Mouse (Mus musculus) limb, embryonic 14.5 days (tissue): ENCODE measurements at regions not wholly inside any gene's neighbourhood (a gene's known extent, or its start where the extent isn't known, plus 50 kb on each side); places are given as distances from the start of the nearest gene placed in this dataset.

Experiments
- ATAC-seq: fragments of 200-750 bp; cut with Nextera tagmentation; 2 replicates; pipeline ENCODE4 v1.8.0; 2017; ENCODE audit warnings: low read depth, moderate number of reproducible peaks, moderate TSS enrichment; ENCODE audit not compliant: low FRiP score
- DNase-seq: peaks from one replicate; pipeline ENCODE4 v3.0.0-alpha.2; 2015; ENCODE audit warnings: low spot score
- H3K27ac ChIP-seq: fragments of 300-500 bp; sonication (generic); replicated peaks from 2 replicates; pipeline ENCODE4 v1.5.1; 2014; ENCODE audit warnings: low read depth, mild to moderate bottlenecking, low read length, moderate library complexity, mixed read lengths
- H3K27me3 ChIP-seq: fragments of 300-500 bp; sonication (generic); 2 replicates; pipeline ENCODE4 v1.6.1; 2014; ENCODE audit warnings: low read length, mixed read lengths; ENCODE audit not compliant: control insufficient read depth, insufficient read depth
- H3K36me3 ChIP-seq: fragments of 300-500 bp; sonication (generic); 2 replicates; pipeline ENCODE4 v1.6.1; 2014; ENCODE audit warnings: mild to moderate bottlenecking, low read length, moderate library complexity, mixed read lengths; ENCODE audit not compliant: control insufficient read depth, insufficient read depth
- H3K4me1 ChIP-seq: fragments of 300-500 bp; sonication (generic); 2 replicates; pipeline ENCODE4 v1.6.1; 2014; ENCODE audit warnings: antibody characterized with exemption, low read length, mixed read lengths; ENCODE audit not compliant: control insufficient read depth, insufficient read depth
- H3K4me2 ChIP-seq: fragments of 300-500 bp; sonication (generic); replicated peaks from 2 replicates; pipeline ENCODE4 v1.6.1; 2014; ENCODE audit warnings: low read depth, mild to moderate bottlenecking, low read length, moderate library complexity; ENCODE audit not compliant: severe bottlenecking
- H3K4me3 ChIP-seq: fragments of 300-500 bp; sonication (generic); replicated peaks from 2 replicates; pipeline ENCODE4 v1.5.1; 2014; ENCODE audit warnings: low read length
- H3K9ac ChIP-seq: fragments of 300-500 bp; sonication (generic); 2 replicates; pipeline ENCODE4 v1.6.1; 2014; ENCODE audit warnings: mild to moderate bottlenecking, low read depth, low read length, moderate library complexity; ENCODE audit not compliant: severe bottlenecking
- H3K9me3 ChIP-seq: fragments of 300-500 bp; sonication (generic); 2 replicates; pipeline ENCODE4 v1.6.1; 2016; ENCODE audit warnings: low read length; ENCODE audit not compliant: control insufficient read depth
- POLR2A ChIP-seq: fragments of 200-500 bp; IDR thresholded peaks from 2 replicates; pipeline ENCODE4 v1.8.0; 2012; ENCODE audit warnings: inconsistent platforms, mild to moderate bottlenecking, moderate library complexity, borderline replicate concordance; ENCODE audit not compliant: insufficient read depth, insufficient read length; ENCODE audit errors: extremely low read depth
- WGBS: fragments of 180-500 bp; shearing (Covaris S2); extraction: QIAGEN DNeasy Blood & Tissue Kit; methylation state at CpG from one replicate; pipeline ENCODE4 v1.1.7; 2014; 5-methylcytosine and 5-hydroxymethylcytosine counted together

- Histone ChIP-seq H3K9ac (no peak overlapping the region), H3K4me1 (no peaks in the 10 kb centered on the region), H3K27me3 (no peaks in the 10 kb centered on the region), H3K4me2 (no peak overlapping the region), H3K9me3 (no peaks in the 10 kb centered on the region), H3K36me3 (no peaks in the 10 kb centered on the region), H3K4me3 (no peak overlapping the region), H3K27ac (no peak overlapping the region)
- DNase-seq (peak; percentile 87), ATAC-seq (no peak; the same call in 1 of the 2 replicates)
- WGBS: 24% methylated on average over 10 of the region's 10 CpGs
- no peak for TF ChIP-seq POLR2A
Measured at GRCm38 (mm10) chr14:104813977-104814584, 291.6 kb upstream of the Rnf219 start.

GRCm38 (mm10) chr14:104812006-104812405 lies 289.6 kb upstream of the Rnf219 start:
- Histone ChIP-seq H3K36me3 (no peaks in the 10 kb centered on the region), H3K27ac (no peak overlapping the region), H3K4me1 (no peaks in the 10 kb centered on the region), H3K27me3 (no peaks in the 10 kb centered on the region), H3K4me3 (no peak overlapping the region), H3K9ac (no peak overlapping the region), H3K4me2 (no peak overlapping the region), H3K9me3 (no peaks in the 10 kb centered on the region)
- ATAC-seq: no peak
- no peak for DNase-seq
- WGBS: 74% methylated on average over 4 of the region's 4 CpGs
- TF ChIP-seq POLR2A: no peak

GRCm38 (mm10) chr14:104805332-104805731 lies 282.9 kb upstream of the Rnf219 start:
- ATAC-seq (no peak), DNase-seq (no peak)
- H3K27ac ChIP-seq: no peak overlapping the region
- no peak overlapping the region for H3K4me2 ChIP-seq
- no peak overlapping the region for H3K4me3 ChIP-seq
- no peaks in the 10 kb centered on the region for H3K9me3 ChIP-seq
- H3K27me3 ChIP-seq: no peaks in the 10 kb centered on the region
- no peaks in the 10 kb centered on the region for H3K4me1 ChIP-seq
- TF ChIP-seq POLR2A: no peak
- WGBS: 84% methylated on average over 10 of the region's 10 CpGs
- H3K9ac ChIP-seq: no peak overlapping the region
- H3K36me3 ChIP-seq: no peaks in the 10 kb centered on the region

- Histone ChIP-seq H3K4me3 (no peak overlapping the region), H3K36me3 (no peaks in the 10 kb centered on the region), H3K9me3 (no peaks in the 10 kb centered on the region), H3K27ac (no peak overlapping the region), H3K27me3 (no peaks in the 10 kb centered on the region), H3K4me2 (peak overlapping the region; percentile 31), H3K4me1 (peaks cover 2% of the 10 kb centered on the region), H3K9ac (no peak overlapping the region)
- 27% methylated on average over 17 of the region's 17 CpGs for WGBS
- peak; percentile 82; the same call in 1 of the 2 replicates for ATAC-seq
- DNase-seq: peak; percentile 49
- TF ChIP-seq POLR2A: no peak
Measured at GRCm38 (mm10) chr14:104796348-104796965, 274.0 kb upstream of the Rnf219 start.

- no peak overlapping the region for H3K27ac ChIP-seq
- WGBS: 20% methylated on average over 3 of the region's 3 CpGs
- TF ChIP-seq POLR2A: no peak
Measured at GRCm38 (mm10) chr14:104789346-104789745, 266.9 kb upstream of the Rnf219 start.

GRCm38 (mm10) chr14:104785066-104785465 lies 262.6 kb upstream of the Rnf219 start:
- no peak for TF ChIP-seq POLR2A
- Histone ChIP-seq H3K4me2 (no peak overlapping the region), H3K9ac (no peak overlapping the region), H3K27me3 (no peaks in the 10 kb centered on the region), H3K9me3 (no peaks in the 10 kb centered on the region), H3K27ac (no peak overlapping the region), H3K4me1 (peaks cover 5% of the 10 kb centered on the region; the same call in 1 of the 2 replicates), H3K36me3 (no peaks in the 10 kb centered on the region), H3K4me3 (no peak overlapping the region)
- ATAC-seq: no peak
- 82% methylated on average over 12 of the region's 12 CpGs for WGBS
- no peak for DNase-seq

More at GRCm38 (mm10) chr14:104789346-104789745, 266.9 kb upstream of the Rnf219 start:
- Histone ChIP-seq H3K9ac (no peak overlapping the region), H3K36me3 (no peaks in the 10 kb centered on the region), H3K27me3 (no peaks in the 10 kb centered on the region), H3K4me1 (peaks cover 5% of the 10 kb centered on the region; the same call in 1 of the 2 replicates), H3K4me2 (no peak overlapping the region), H3K4me3 (no peak overlapping the region), H3K9me3 (no peaks in the 10 kb centered on the region)
- no peak for DNase-seq
- peak; percentile 30; the same call in 1 of the 2 replicates for ATAC-seq
